Mouse (Mus musculus) forebrain, embryonic 11.5 days (tissue): ENCODE data around the gene Eif1ad. TPM values are rescaled to one million over a fixed set of nuclear protein-coding genes. Genes with fewer than 3 reads are reported as not detected.

ENCODE experiments used
- ATAC-seq: fragments of 200-750 bp; cut with Nextera tagmentation; replicated peaks from 2 replicates; pipeline ENCODE4 v1.8.0; 2017; ENCODE audit warnings: moderate TSS enrichment; ENCODE audit not compliant: low FRiP score
- DNase-seq: peaks from one replicate; pipeline ENCODE4 v3.0.0-alpha.2; 2017; ENCODE audit warnings: low spot score
- H3K27ac ChIP-seq: fragments of 300-500 bp; sonication (generic); 2 replicates; pipeline ENCODE4 v1.5.1; 2014; ENCODE audit warnings: low read depth, low read length
- H3K27me3 ChIP-seq: fragments of 300-500 bp; sonication (generic); 2 replicates; pipeline ENCODE4 v1.6.1; 2014; ENCODE audit warnings: mild to moderate bottlenecking, low read length, mixed read lengths; ENCODE audit not compliant: control insufficient read depth, insufficient read depth
- H3K36me3 ChIP-seq: fragments of 300-500 bp; sonication (generic); 2 replicates; pipeline ENCODE4 v1.6.1; 2014; ENCODE audit warnings: mild to moderate bottlenecking, low read length, moderate library complexity, mixed read lengths; ENCODE audit not compliant: control insufficient read depth, insufficient read depth
- H3K4me1 ChIP-seq: fragments of 300-500 bp; sonication (generic); replicated peaks from 2 replicates; pipeline ENCODE4 v1.6.1; 2014; ENCODE audit warnings: low read length, mixed read lengths; ENCODE audit not compliant: control insufficient read depth, insufficient read depth
- H3K4me2 ChIP-seq: fragments of 300-500 bp; sonication (generic); 2 replicates; pipeline ENCODE4 v1.6.1; 2014; ENCODE audit warnings: low read depth, mild to moderate bottlenecking, low read length, moderate library complexity, mixed read lengths; ENCODE audit not compliant: severe bottlenecking
- H3K4me3 ChIP-seq: fragments of 300-500 bp; sonication (generic); 2 replicates; pipeline ENCODE4 v1.5.1; 2014; ENCODE audit warnings: low read depth, low read length
- H3K9ac ChIP-seq: fragments of 300-500 bp; sonication (generic); 2 replicates; pipeline ENCODE4 v1.6.1; 2014; ENCODE audit warnings: low read length
- H3K9me3 ChIP-seq: fragments of 300-500 bp; sonication (generic); 2 replicates; pipeline ENCODE4 v1.6.1; 2016; ENCODE audit warnings: low read length, mixed read lengths; ENCODE audit not compliant: control insufficient read depth
- WGBS: fragments of 180-500 bp; shearing (Covaris S2); extraction: QIAGEN DNeasy Blood & Tissue Kit; methylation state at CpG from one replicate; pipeline ENCODE4 v1.1.7; 2014; 5-methylcytosine and 5-hydroxymethylcytosine counted together
- polyA plus RNA-seq: library from polyadenylated mRNA; unstranded; fragments of >200 nt; fragmentation: Nextera tagmentation; extraction: Ambion mirVana; gene quantifications from 2 replicates; pipeline ENCODE4 v1.2.1, GENCODE M21; 2014

Gene Eif1ad
- polyA plus RNA-seq: 79.2 and 82.8 TPM in 2 replicates

DNA sequence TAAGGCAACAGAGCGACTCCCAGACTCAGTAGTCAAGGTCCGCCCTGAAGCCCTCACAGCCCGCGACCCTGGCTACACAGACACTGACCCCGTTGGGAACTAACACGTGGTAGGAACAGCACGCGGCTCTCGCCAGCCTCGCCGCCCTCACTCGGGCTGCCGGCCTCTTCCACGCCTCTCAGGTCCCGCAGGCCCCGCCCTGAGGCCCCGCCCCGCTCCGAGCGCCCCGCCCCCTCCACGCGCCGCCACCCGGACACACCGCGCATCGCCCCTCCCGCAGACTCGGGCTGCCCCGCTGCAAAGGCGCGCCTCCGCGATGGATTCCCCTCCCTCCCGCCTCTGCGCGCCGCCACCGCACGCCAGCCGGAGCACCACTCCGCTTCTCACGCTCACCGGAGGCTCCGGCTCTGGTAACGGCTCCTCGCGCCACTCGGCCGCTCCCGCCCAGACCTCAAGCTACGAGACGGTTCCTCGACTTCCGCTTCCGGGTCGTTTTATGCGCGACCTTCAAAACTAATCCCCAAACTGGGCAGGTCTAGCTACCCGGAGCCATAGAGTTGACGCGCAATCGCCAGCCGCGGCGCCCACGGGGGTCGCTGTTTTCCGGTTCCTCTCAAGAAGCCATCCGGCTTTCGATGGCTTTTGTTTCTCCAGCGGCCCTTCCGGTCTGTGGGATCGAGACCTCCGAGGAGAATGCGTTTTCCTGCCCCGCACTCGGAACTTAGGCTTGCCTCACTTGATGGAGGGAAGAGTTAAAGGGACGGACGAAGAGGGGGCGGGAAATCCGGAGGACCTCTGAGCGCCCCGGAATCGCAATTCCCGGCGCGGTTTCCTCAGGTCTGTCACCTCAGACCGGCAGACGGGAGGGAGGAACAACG lies at the start of gene Eif1ad:
Gene Eif1ad, plus strand, starts transcription at position 567 of the 878 bp plus-strand sequence.
- DNase-seq (peak; percentile 97), ATAC-seq (peak; percentile 93)
- H3K4me1 ChIP-seq: peaks cover 10% of the 10 kb centered on the region
- peaks cover 17% of the 10 kb centered on the region for H3K36me3 ChIP-seq
- under 1% methylated on average over 83 of the region's 92 CpGs for WGBS
- peak within 1 kb of the TSS; percentile 91 for H3K4me2 ChIP-seq
- H3K9me3 ChIP-seq: no peaks in the 10 kb centered on the region
- peak within 1 kb of the TSS; percentile 84 for H3K27ac ChIP-seq
- no peaks in the 10 kb centered on the region for H3K27me3 ChIP-seq
- H3K9ac ChIP-seq: peak within 1 kb of the TSS; percentile 89
- peak within 1 kb of the TSS; percentile 92 for H3K4me3 ChIP-seq

DNA sequence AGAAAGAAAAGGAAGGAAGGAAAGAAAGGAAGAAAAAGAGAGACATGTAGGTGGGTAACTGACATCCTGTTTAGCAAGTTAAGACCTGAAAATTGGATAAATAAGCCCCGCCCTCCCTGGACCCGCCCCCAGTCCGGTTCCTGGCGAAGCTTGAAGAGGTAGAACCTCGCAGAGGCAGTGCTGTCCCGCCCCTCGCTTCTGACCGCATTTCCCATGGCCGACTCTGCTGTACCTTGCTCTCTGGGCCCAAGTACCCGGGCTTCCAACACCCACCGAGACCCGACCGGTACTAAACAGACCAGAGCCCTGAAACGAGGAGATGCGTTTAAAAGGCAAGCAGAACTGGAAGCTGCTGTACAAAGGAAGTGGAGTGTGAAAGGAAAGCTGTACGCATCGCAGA lies 42.7 kb upstream of the Eif1ad start:
- H3K36me3 ChIP-seq: no peaks in the 10 kb centered on the region
- H3K27me3 ChIP-seq: no peaks in the 10 kb centered on the region
- H3K4me2 ChIP-seq: no peak overlapping the region
- no peak overlapping the region for H3K9ac ChIP-seq
- no peaks in the 10 kb centered on the region for H3K4me1 ChIP-seq
- no peak for ATAC-seq
- H3K4me3 ChIP-seq: no peak overlapping the region
- no peak for DNase-seq
- H3K9me3 ChIP-seq: no peaks in the 10 kb centered on the region
- H3K27ac ChIP-seq: no peak overlapping the region
- 66% methylated on average over 17 of the region's 17 CpGs for WGBS

DNA sequence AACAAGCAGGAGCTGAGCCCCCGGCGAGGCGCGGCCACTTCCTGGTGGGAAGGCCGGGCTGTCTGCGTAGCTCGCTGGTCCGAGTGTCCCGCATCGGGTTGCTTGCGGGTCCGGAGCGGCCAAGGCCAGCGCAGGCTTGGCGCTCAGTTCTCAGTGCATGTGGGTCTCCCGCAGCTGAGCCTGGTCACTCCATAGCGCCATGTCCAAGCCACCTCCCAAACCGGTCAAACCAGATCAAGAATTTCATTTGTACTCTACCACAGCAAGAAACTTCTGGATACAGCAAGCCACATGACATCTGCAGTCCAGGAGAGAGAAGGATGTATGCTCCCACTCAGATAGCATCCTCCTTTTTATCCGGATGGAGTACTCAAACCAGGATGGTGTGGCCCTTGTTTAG lies 38.6 kb upstream of the Eif1ad start:
- WGBS: 83% methylated on average over 19 of the region's 19 CpGs
- ATAC-seq (no peak), DNase-seq (no peak)
- H3K27me3 ChIP-seq: no peaks in the 10 kb centered on the region
- H3K4me3 ChIP-seq: no peak overlapping the region
- H3K9ac ChIP-seq: no peak overlapping the region
- H3K4me1 ChIP-seq: no peaks in the 10 kb centered on the region
- no peak overlapping the region for H3K4me2 ChIP-seq
- no peak overlapping the region for H3K27ac ChIP-seq
- no peaks in the 10 kb centered on the region for H3K9me3 ChIP-seq
- no peaks in the 10 kb centered on the region for H3K36me3 ChIP-seq

DNA sequence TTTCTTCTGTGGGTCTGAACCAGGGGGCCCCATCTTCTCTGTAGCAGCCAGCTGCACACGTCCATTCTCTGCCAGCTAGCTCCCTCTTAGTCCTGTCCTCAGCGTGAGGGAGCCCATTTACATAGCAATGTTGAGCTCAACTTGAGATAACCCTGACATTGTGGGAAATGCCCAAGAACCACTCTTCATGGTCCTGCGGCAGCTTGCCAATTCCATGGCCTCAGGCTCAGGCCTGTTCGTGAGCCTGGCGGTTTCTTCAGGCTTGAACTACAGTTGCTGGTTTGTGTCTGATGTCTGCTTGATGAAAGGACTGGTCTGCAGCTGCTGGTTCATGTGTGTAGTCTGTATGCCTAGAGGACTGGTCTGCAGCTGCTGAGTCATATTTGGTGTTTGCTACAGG lies 31.8 kb upstream of the Eif1ad start:
- no peak overlapping the region for H3K27ac ChIP-seq
- H3K9ac ChIP-seq: no peak overlapping the region
- H3K4me1 ChIP-seq: no peaks in the 10 kb centered on the region
- H3K27me3 ChIP-seq: no peaks in the 10 kb centered on the region
- no peak overlapping the region for H3K4me3 ChIP-seq
- 83% methylated on average over 5 of the region's 5 CpGs for WGBS
- no peaks in the 10 kb centered on the region for H3K9me3 ChIP-seq
- ATAC-seq: no peak
- H3K36me3 ChIP-seq: no peaks in the 10 kb centered on the region
- DNase-seq: no peak
- no peak overlapping the region for H3K4me2 ChIP-seq

DNA sequence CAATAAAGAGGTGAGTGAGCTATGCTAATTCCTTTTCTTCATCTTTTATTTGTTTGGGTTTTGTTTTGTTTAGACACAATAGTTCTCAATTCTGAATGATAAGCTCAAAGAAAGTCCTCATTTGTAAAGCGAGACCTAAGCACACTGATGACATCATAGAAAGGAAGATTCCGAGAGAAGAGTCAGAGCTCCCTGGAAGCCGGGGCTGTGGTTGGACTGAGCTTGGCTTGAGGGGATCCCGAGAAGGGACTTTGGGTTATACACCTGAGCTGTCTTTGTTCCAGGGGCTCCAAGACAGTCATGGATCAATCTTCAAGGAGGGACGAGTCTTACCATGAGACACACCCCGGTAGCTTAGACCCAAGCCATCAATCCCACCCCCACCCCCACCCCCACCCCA lies 31.1 kb upstream of the Eif1ad start, which contains the start of gene Catsper1:
Gene Catsper1, plus strand, starts transcription at position 301 of the 400 bp plus-strand sequence.
- H3K9me3 ChIP-seq: no peaks in the 10 kb centered on the region
- no peak within 1 kb of the TSS for H3K9ac ChIP-seq
- DNase-seq (no peak), ATAC-seq (no peak)
- no peak within 1 kb of the TSS for H3K27ac ChIP-seq
- no peaks in the 10 kb centered on the region for H3K36me3 ChIP-seq
- H3K4me3 ChIP-seq: no peak within 1 kb of the TSS
- WGBS: 92% methylated on average over 6 of the region's 6 CpGs
- H3K4me1 ChIP-seq: no peaks in the 10 kb centered on the region
- no peaks in the 10 kb centered on the region for H3K27me3 ChIP-seq
- no peak within 1 kb of the TSS for H3K4me2 ChIP-seq

DNA sequence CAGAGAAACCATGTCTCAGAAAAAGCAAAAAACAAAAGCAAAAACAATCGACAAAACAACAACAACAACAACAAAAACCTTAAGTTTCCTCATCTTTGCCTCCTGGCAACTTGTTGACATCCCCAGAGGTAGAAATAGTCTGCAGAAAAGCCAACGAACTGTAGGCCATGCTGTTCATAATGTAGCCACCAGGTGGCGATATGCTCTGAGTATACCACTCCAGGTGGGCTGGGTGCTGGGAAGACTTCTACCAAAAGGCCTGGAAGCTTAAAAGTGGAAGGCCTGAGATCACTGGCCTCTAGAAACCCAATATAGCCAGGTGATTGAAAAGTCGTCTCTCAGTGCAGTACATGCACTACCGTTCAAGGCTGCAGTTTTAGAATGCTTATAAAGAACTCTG lies 28.6 kb upstream of the Eif1ad start:
- ATAC-seq (no peak), DNase-seq (peak; percentile 79)
- WGBS: 18% methylated on average over 5 of the region's 5 CpGs
- H3K4me2 ChIP-seq: no peak overlapping the region
- no peak overlapping the region for H3K4me3 ChIP-seq
- H3K27me3 ChIP-seq: no peaks in the 10 kb centered on the region
- no peaks in the 10 kb centered on the region for H3K4me1 ChIP-seq
- no peaks in the 10 kb centered on the region for H3K9me3 ChIP-seq
- no peak overlapping the region for H3K9ac ChIP-seq
- H3K27ac ChIP-seq: no peak overlapping the region
- no peaks in the 10 kb centered on the region for H3K36me3 ChIP-seq

DNA sequence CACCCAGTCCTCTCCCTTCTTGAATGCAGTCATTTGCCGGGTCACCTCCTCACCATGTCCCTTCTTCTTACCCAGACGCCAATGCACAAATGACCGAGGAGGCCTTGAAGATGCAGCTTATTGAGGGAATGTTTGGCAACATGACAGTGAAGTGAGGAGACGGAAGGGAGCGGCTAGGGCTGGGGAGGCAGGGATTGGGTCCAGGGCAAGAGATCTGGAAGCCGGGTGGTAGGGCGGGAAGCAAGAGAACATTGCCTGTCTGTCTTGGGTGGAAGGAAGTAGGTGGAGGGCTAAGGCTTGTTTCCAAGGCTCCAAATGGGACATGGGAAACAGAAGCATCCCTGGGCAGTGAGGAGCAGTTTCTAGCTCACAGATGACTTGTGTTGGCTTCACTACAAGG lies 25.2 kb upstream of the Eif1ad start:
- Histone ChIP-seq H3K36me3 (no peaks in the 10 kb centered on the region), H3K4me2 (no peak overlapping the region), H3K27ac (no peak overlapping the region), H3K27me3 (no peaks in the 10 kb centered on the region), H3K9me3 (no peaks in the 10 kb centered on the region), H3K4me1 (no peaks in the 10 kb centered on the region), H3K9ac (no peak overlapping the region), H3K4me3 (no peak overlapping the region)
- 89% methylated on average over 7 of the region's 7 CpGs for WGBS
- DNase-seq (no peak), ATAC-seq (no peak)

DNA sequence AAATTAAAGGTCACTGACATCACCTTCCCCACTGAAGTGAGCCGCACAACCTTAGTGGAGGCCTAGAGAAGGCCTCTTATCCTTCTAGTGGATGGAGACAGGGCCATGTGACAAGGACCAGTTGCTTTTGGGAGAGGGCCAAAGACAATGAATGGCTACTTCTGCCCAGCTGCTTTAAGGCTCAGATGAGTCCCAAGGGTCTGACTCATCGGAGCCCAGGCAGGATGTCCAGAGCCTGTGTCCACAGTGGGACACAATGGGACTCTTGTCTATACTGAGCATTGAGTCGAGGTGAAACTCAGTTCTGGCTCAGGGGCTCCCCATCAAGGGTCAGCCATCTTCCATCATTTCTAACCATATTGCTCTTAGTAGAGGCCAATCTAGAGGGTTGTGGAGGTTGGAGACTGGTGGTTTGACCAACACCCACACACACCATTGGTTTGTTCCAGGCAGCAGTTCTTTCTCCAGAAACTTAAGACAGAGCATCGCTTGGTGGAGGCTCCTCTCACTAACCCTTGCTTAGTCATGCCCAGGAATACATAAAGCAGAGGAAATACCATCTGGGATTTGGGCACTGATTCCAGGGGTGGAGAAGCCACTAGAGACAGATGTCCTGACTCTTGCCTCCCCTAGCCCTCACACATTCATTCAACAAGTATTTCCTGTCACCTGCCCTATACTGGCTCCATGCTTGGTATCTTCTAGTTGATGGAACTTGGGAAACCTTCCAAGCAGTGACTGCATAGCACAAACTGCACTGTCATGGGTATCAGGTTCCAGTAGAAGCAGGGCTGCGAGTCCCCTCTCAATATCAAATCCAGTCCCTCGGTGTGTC lies 21.0 kb upstream of the Eif1ad start:
- Histone ChIP-seq H3K27ac (no peak overlapping the region), H3K9me3 (no peaks in the 10 kb centered on the region), H3K4me1 (peaks cover 2% of the 10 kb centered on the region; the same call in 1 of the 2 replicates), H3K27me3 (no peaks in the 10 kb centered on the region), H3K4me2 (no peak overlapping the region), H3K36me3 (no peaks in the 10 kb centered on the region), H3K9ac (no peak overlapping the region), H3K4me3 (no peak overlapping the region)
- 79% methylated on average over 6 of the region's 6 CpGs for WGBS
- DNase-seq: no peak
- no peak for ATAC-seq
